Mouse (Mus musculus): Measurements from ENCODE around the gene Tmem209.

DNA sequence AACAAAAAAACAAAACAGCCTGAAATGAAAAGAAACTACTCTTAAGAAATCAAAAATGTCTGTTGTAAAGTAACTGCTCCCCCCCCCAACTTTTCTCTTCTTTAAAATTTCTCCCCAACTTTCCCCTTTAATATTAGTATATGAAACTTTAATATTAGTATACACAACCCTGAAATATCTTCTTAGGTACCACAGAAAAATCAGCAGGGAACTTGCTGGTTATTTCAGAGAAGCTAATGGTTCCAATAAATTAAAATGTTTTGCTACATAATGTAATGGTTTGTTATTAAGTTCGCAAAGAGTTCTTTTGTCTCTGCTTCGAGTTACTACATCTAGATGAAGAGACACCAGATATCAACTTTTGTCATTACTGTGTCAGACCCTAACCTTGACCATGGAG is 759 bp downstream of the Tmem209 start:
- TF ChIP-seq CTCF (IDR thresholded peaks at IDR 0.05; ENCODE audit: extremely low read depth, insufficient read depth, low read length) (no peak), POLR2A (IDR thresholded peaks at IDR 0.05; ENCODE audit: extremely low read depth, insufficient read depth, low read length) (no peak)

All from cortical plate, adult 2 months (tissue).